Mouse (Mus musculus): ENCODE results near the gene Tlr2. TPM values are rescaled to one million over a fixed set of nuclear protein-coding genes. Genes with fewer than 3 reads are reported as not detected.
A peak's percentile ranks its signal among the peaks of the same experiment; 100 is the strongest.
"Not testable (repeated sequence)": the region's sequence is repeated elsewhere in the genome, so short reads cannot be mapped to it uniquely, and the experiment has no call there.

The Tlr2 gene
- polyA plus RNA-seq (2016; fragmentation: Nextera tagmentation; extraction: Ambion mirVana), result 2.6 and 2.8 TPM in 2 replicates

GRCm38 (mm10) chr3:83841095-83841850 is at the start of gene Tlr2:
Tlr2 (minus strand) TSS chr3:83841767.
- Histone ChIP-seq H3K4me3 (peak within 1 kb of the TSS; percentile 68), H3K36me3 (no peaks in the 10 kb centered on the region), H3K4me2 (peak within 1 kb of the TSS; percentile 88), H3K9me3 (replicated peaks) (no peaks in the 10 kb centered on the region), H3K27me3 (replicated peaks) (peaks cover 4% of the 10 kb centered on the region; the same call in 1 of the 2 replicates), H3K27ac (ENCODE audit: poor library complexity, severe bottlenecking) (no peak within 1 kb of the TSS), H3K4me1 (replicated peaks) (peaks cover 15% of the 10 kb centered on the region), H3K9ac (peak within 1 kb of the TSS; percentile 75)
- WGBS, result under 1% methylated on average over 35 of the region's 35 CpGs
- ATAC-seq (ENCODE audit: insufficient number of reproducible peaks, low FRiP score), result peak; percentile 73

- H3K27me3 ChIP-seq (replicated peaks), result no peaks in the 10 kb centered on the region
- no peak overlapping the region for H3K9ac ChIP-seq
- H3K36me3 ChIP-seq, result no peaks in the 10 kb centered on the region
- no peak overlapping the region for H3K4me3 ChIP-seq
- no peak for ATAC-seq (ENCODE audit: insufficient number of reproducible peaks, low FRiP score)
- no peaks in the 10 kb centered on the region for H3K9me3 ChIP-seq (replicated peaks)
- whole genome bisulfite sequencing, result 64% methylated on average over 2 of the region's 2 CpGs
- H3K4me1 ChIP-seq (replicated peaks), result no peaks in the 10 kb centered on the region
- no peak overlapping the region for H3K27ac ChIP-seq (ENCODE audit: poor library complexity, severe bottlenecking)
- no peak overlapping the region for H3K4me2 ChIP-seq
These were observed 43.6 kb upstream of the Tlr2 start for GRCm38 (mm10) chr3:83885163-83885562.

- H3K27ac ChIP-seq (ENCODE audit: poor library complexity, severe bottlenecking); H3K9ac ChIP-seq; H3K9me3 ChIP-seq (replicated peaks); ATAC-seq (ENCODE audit: insufficient number of reproducible peaks, low FRiP score); H3K4me3 ChIP-seq; H3K27me3 ChIP-seq (replicated peaks); H3K4me1 ChIP-seq (replicated peaks); H3K4me2 ChIP-seq; H3K36me3 ChIP-seq: not testable (repeated sequence)
- 85% methylated on average over 5 of the region's 5 CpGs for WGBS
These were observed 37.9 kb upstream of the Tlr2 start for GRCm38 (mm10) chr3:83879261-83880050.

GRCm38 (mm10) chr3:83878801-83879200 is 37.2 kb upstream of the Tlr2 start:
- WGBS, result 84% methylated on average over 4 of the region's 4 CpGs
- Histone ChIP-seq H3K4me3 (no peak overlapping the region), H3K4me2 (no peak overlapping the region), H3K4me1 (replicated peaks) (no peaks in the 10 kb centered on the region), H3K9me3 (replicated peaks) (no peaks in the 10 kb centered on the region), H3K9ac (no peak overlapping the region), H3K27ac (ENCODE audit: poor library complexity, severe bottlenecking) (no peak overlapping the region), H3K27me3 (replicated peaks) (no peaks in the 10 kb centered on the region), H3K36me3 (no peaks in the 10 kb centered on the region)
- no peak for ATAC-seq (ENCODE audit: insufficient number of reproducible peaks, low FRiP score)

- Histone ChIP-seq H3K9ac (no peak overlapping the region), H3K27me3 (replicated peaks) (no peaks in the 10 kb centered on the region), H3K4me2 (no peak overlapping the region), H3K27ac (ENCODE audit: poor library complexity, severe bottlenecking) (no peak overlapping the region), H3K4me3 (no peak overlapping the region), H3K9me3 (replicated peaks) (no peaks in the 10 kb centered on the region), H3K4me1 (replicated peaks) (no peaks in the 10 kb centered on the region), H3K36me3 (no peaks in the 10 kb centered on the region)
- WGBS, result 65% methylated on average over 4 of the region's 4 CpGs
- ATAC-seq (ENCODE audit: insufficient number of reproducible peaks, low FRiP score), result no peak
These were observed 34.7 kb upstream of the Tlr2 start for GRCm38 (mm10) chr3:83876299-83876698.

- H3K4me3 ChIP-seq; H3K9me3 ChIP-seq (replicated peaks); H3K27me3 ChIP-seq (replicated peaks); H3K27ac ChIP-seq (ENCODE audit: poor library complexity, severe bottlenecking); H3K4me2 ChIP-seq; ATAC-seq (ENCODE audit: insufficient number of reproducible peaks, low FRiP score); H3K4me1 ChIP-seq (replicated peaks); H3K9ac ChIP-seq; H3K36me3 ChIP-seq: not testable (repeated sequence)
- 85% methylated on average over 2 of the region's 2 CpGs for WGBS
These were observed 33.5 kb upstream of the Tlr2 start for GRCm38 (mm10) chr3:83875078-83875477.

GRCm38 (mm10) chr3:83872853-83873252 is 31.3 kb upstream of the Tlr2 start:
- not testable (repeated sequence) for H3K4me1 ChIP-seq (replicated peaks); H3K4me3 ChIP-seq; ATAC-seq (ENCODE audit: insufficient number of reproducible peaks, low FRiP score); H3K9me3 ChIP-seq (replicated peaks); H3K9ac ChIP-seq; H3K27me3 ChIP-seq (replicated peaks); H3K27ac ChIP-seq (ENCODE audit: poor library complexity, severe bottlenecking); H3K4me2 ChIP-seq; H3K36me3 ChIP-seq
- 81% methylated on average over 2 of the region's 2 CpGs for WGBS

GRCm38 (mm10) chr3:83871962-83872361 is 30.4 kb upstream of the Tlr2 start:
- H3K9ac ChIP-seq; H3K4me2 ChIP-seq; H3K4me3 ChIP-seq; H3K4me1 ChIP-seq (replicated peaks); ATAC-seq (ENCODE audit: insufficient number of reproducible peaks, low FRiP score); H3K27me3 ChIP-seq (replicated peaks); H3K36me3 ChIP-seq; H3K9me3 ChIP-seq (replicated peaks); H3K27ac ChIP-seq (ENCODE audit: poor library complexity, severe bottlenecking): not testable (repeated sequence)
- WGBS, result 89% methylated on average over 4 of the region's 4 CpGs

GRCm38 (mm10) chr3:83871559-83871958 is 30.0 kb upstream of the Tlr2 start:
- not testable (repeated sequence) for ATAC-seq (ENCODE audit: insufficient number of reproducible peaks, low FRiP score); H3K27ac ChIP-seq (ENCODE audit: poor library complexity, severe bottlenecking); H3K9me3 ChIP-seq (replicated peaks); H3K4me1 ChIP-seq (replicated peaks); H3K27me3 ChIP-seq (replicated peaks); H3K4me3 ChIP-seq; H3K4me2 ChIP-seq; H3K36me3 ChIP-seq; H3K9ac ChIP-seq
- WGBS, result 83% methylated on average over 7 of the region's 7 CpGs

GRCm38 (mm10) chr3:83869776-83870175 is 28.2 kb upstream of the Tlr2 start:
- no peak overlapping the region for H3K4me3 ChIP-seq
- no peak overlapping the region for H3K27ac ChIP-seq (ENCODE audit: poor library complexity, severe bottlenecking)
- WGBS, result 86% methylated on average over 2 of the region's 2 CpGs
- no peaks in the 10 kb centered on the region for H3K4me1 ChIP-seq (replicated peaks)
- H3K9ac ChIP-seq, result no peak overlapping the region
- H3K36me3 ChIP-seq, result no peaks in the 10 kb centered on the region
- no peaks in the 10 kb centered on the region for H3K9me3 ChIP-seq (replicated peaks)
- no peaks in the 10 kb centered on the region for H3K27me3 ChIP-seq (replicated peaks)
- no peak overlapping the region for H3K4me2 ChIP-seq
- no peak for ATAC-seq (ENCODE audit: insufficient number of reproducible peaks, low FRiP score)

- H3K9me3 ChIP-seq (replicated peaks); H3K4me2 ChIP-seq; ATAC-seq (ENCODE audit: insufficient number of reproducible peaks, low FRiP score); H3K9ac ChIP-seq; H3K36me3 ChIP-seq; H3K27me3 ChIP-seq (replicated peaks); H3K27ac ChIP-seq (ENCODE audit: poor library complexity, severe bottlenecking); H3K4me3 ChIP-seq: not testable (repeated sequence)
- peaks cover 16% of the 10 kb centered on the region for H3K4me1 ChIP-seq (replicated peaks)
These were observed 25.5 kb upstream of the Tlr2 start for GRCm38 (mm10) chr3:83867026-83867425.
